Mouse (Mus musculus): Measurements from ENCODE around the gene Il17d.

Il17d gene

GRCm38 (mm10) chr14:57535646-57536045 lies 11.1 kb downstream of the Il17d start:
- DNase-seq (ENCODE audit: low spot score in 2 of 2): no peak

GRCm38 (mm10) chr14:57536820-57537219 lies 12.2 kb downstream of the Il17d start:
- no peak for DNase-seq (ENCODE audit: low spot score in 2 of 2)

- DNase-seq (ENCODE audit: low spot score in 2 of 2): no peak
Observed at GRCm38 (mm10) chr14:57537261-57538015, 12.9 kb downstream of the Il17d start.

GRCm38 (mm10) chr14:57540683-57541082 lies 16.1 kb downstream of the Il17d start:
- no peak for DNase-seq (ENCODE audit: low spot score in 2 of 2)

- DNase-seq (ENCODE audit: low spot score in 2 of 2): no peak
Observed at GRCm38 (mm10) chr14:57542231-57542630, 17.7 kb downstream of the Il17d start.

GRCm38 (mm10) chr14:57543420-57544039 lies 19.0 kb downstream of the Il17d start:
- no peak for DNase-seq (ENCODE audit: low spot score in 2 of 2)

- DNase-seq (ENCODE audit: low spot score in 2 of 2): peak in 1 of 2 experiments; percentile 52
Observed at GRCm38 (mm10) chr14:57545526-57545925, 20.9 kb downstream of the Il17d start.

- DNase-seq (ENCODE audit: low spot score in 2 of 2): no peak
Observed at GRCm38 (mm10) chr14:57546131-57546530, 21.6 kb downstream of the Il17d start.

GRCm38 (mm10) chr14:57546557-57547021 lies 22.0 kb downstream of the Il17d start:
- DNase-seq (ENCODE audit: low spot score in 2 of 2): peak in 1 of 2 experiments; percentile 31

GRCm38 (mm10) chr14:57547062-57547461 lies 22.5 kb downstream of the Il17d start:
- no peak for DNase-seq (ENCODE audit: low spot score in 2 of 2)

- no peak for DNase-seq (ENCODE audit: low spot score in 2 of 2)
Observed at GRCm38 (mm10) chr14:57552945-57553344, 28.4 kb downstream of the Il17d start.

- peak in 1 of 2 experiments; percentile 51 for DNase-seq (ENCODE audit: low spot score in 2 of 2)
Observed at GRCm38 (mm10) chr14:57554434-57554833, 29.9 kb downstream of the Il17d start.

GRCm38 (mm10) chr14:57555471-57556070 lies 31.0 kb downstream of the Il17d start:
- DNase-seq (ENCODE audit: low spot score in 2 of 2): no peak

GRCm38 (mm10) chr14:57556922-57557321 lies 32.3 kb downstream of the Il17d start:
- DNase-seq (ENCODE audit: low spot score in 2 of 2): no peak

- DNase-seq (ENCODE audit: low spot score in 2 of 2): no peak
Observed at GRCm38 (mm10) chr14:57565626-57566025, 41.0 kb downstream of the Il17d start.

GRCm38 (mm10) chr14:57571155-57572133 lies 46.9 kb downstream of the Il17d start, which contains the start of gene Eef1akmt1:
Gene Eef1akmt1, minus strand, starts transcription at chr14:57571612.
- DNase-seq (ENCODE audit: low spot score in 2 of 2): peak; percentile 93 to 97

GRCm38 (mm10) chr14:57574792-57575587 lies 50.4 kb downstream of the Il17d start:
- DNase-seq (ENCODE audit: low spot score in 2 of 2): no peak

GRCm38 (mm10) chr14:57576364-57577060 lies 51.9 kb downstream of the Il17d start:
- DNase-seq (ENCODE audit: low spot score in 2 of 2): no peak

- DNase-seq (ENCODE audit: low spot score in 2 of 2): no peak
Observed at GRCm38 (mm10) chr14:57591830-57592229, 67.3 kb downstream of the Il17d start.

Data from urinary bladder, postnatal 4 days (tissue).